Mouse (Mus musculus) hindbrain, embryonic 12.5 days (tissue): ENCODE measurements around the gene Mex3d. TPM values are rescaled to one million over a fixed set of nuclear protein-coding genes. Genes with fewer than 3 reads are reported as not detected.
A peak's percentile ranks its signal among the peaks of the same experiment; 100 is the strongest.

Experiments used
- ATAC-seq: fragments of 200-750 bp; cut with Nextera tagmentation; 2 replicates; pipeline ENCODE4 v1.8.0; 2017; ENCODE audit warnings: moderate TSS enrichment; ENCODE audit not compliant: low FRiP score
- H3K27ac ChIP-seq: fragments of 300-500 bp; sonication (generic); 2 replicates; pipeline ENCODE4 v1.5.1; 2016; ENCODE audit warnings: mild to moderate bottlenecking
- H3K27me3 ChIP-seq: fragments of 300-500 bp; sonication (generic); 2 replicates; pipeline ENCODE4 v1.6.1; 2016; ENCODE audit warnings: mild to moderate bottlenecking
- H3K36me3 ChIP-seq: fragments of 300-500 bp; sonication (generic); 2 replicates; pipeline ENCODE4 v1.6.1; 2016; ENCODE audit warnings: mild to moderate bottlenecking
- H3K4me1 ChIP-seq: fragments of 300-500 bp; sonication (generic); 2 replicates; pipeline ENCODE4 v1.6.1; 2016
- H3K4me2 ChIP-seq: fragments of 300-500 bp; sonication (generic); replicated peaks from 2 replicates; pipeline ENCODE4 v1.6.1; 2016; ENCODE audit warnings: mild to moderate bottlenecking
- H3K4me3 ChIP-seq: fragments of 300-500 bp; sonication (generic); 2 replicates; pipeline ENCODE4 v1.5.1; 2016; ENCODE audit warnings: mild to moderate bottlenecking
- H3K9ac ChIP-seq: fragments of 300-500 bp; sonication (generic); 2 replicates; pipeline ENCODE4 v1.6.1; 2016; ENCODE audit warnings: mild to moderate bottlenecking, moderate library complexity
- H3K9me3 ChIP-seq: fragments of 300-500 bp; sonication (generic); replicated peaks from 2 replicates; pipeline ENCODE4 v1.6.1; 2016; ENCODE audit warnings: mild to moderate bottlenecking
- WGBS: fragments of 180-500 bp; shearing (Covaris S2); methylation state at CpG from one replicate; pipeline ENCODE4 v1.1.7; 2016; 5-methylcytosine and 5-hydroxymethylcytosine counted together
- polyA plus RNA-seq: library from polyadenylated mRNA; unstranded; fragments of >200 nt; fragmentation: Nextera tagmentation; extraction: Ambion mirVana; gene quantifications from 2 replicates; pipeline ENCODE4 v1.2.1, GENCODE M21; 2016

Gene Mex3d
- polyA plus RNA-seq, 1 experiment from 2014 or later, result 21.4 TPM

GRCm38 (mm10) chr10:80382641-80383365 lies 4.7 kb downstream of the Mex3d start:
- Histone ChIP-seq H3K36me3 (peaks cover 53% of the 10 kb centered on the region), H3K9ac (0 out of 2 replicates have a peak overlapping the region, but pooled peaks have one; percentile 100), H3K9me3 (no peaks in the 10 kb centered on the region), H3K4me1 (peaks cover 39% of the 10 kb centered on the region), H3K27me3 (no peaks in the 10 kb centered on the region), H3K4me2 (peak overlapping the region; percentile 91), H3K4me3 (peak overlapping the region; percentile 99), H3K27ac (no peak overlapping the region)
- no peak for ATAC-seq
- WGBS, result 86% methylated on average over 7 of the region's 7 CpGs

- Histone ChIP-seq H3K4me3 (no peak overlapping the region), H3K36me3 (peaks cover 33% of the 10 kb centered on the region), H3K9me3 (no peaks in the 10 kb centered on the region), H3K27ac (no peak overlapping the region), H3K27me3 (no peaks in the 10 kb centered on the region; the same call in 1 of the 2 replicates), H3K9ac (no peak overlapping the region), H3K4me2 (no peak overlapping the region), H3K4me1 (peaks cover 14% of the 10 kb centered on the region)
- WGBS, result 48% methylated on average over 10 of the region's 10 CpGs
- no peak for ATAC-seq
Measured at GRCm38 (mm10) chr10:80377716-80378115, 9.7 kb downstream of the Mex3d start.

GRCm38 (mm10) chr10:80376160-80376559 lies 11.3 kb downstream of the Mex3d start:
- ATAC-seq, result no peak
- no peak overlapping the region for H3K27ac ChIP-seq
- H3K27me3 ChIP-seq, result no peaks in the 10 kb centered on the region; the same call in 1 of the 2 replicates
- H3K4me2 ChIP-seq, result no peak overlapping the region
- no peaks in the 10 kb centered on the region for H3K9me3 ChIP-seq
- 2% methylated on average over 7 of the region's 7 CpGs for WGBS
- peaks cover 17% of the 10 kb centered on the region for H3K36me3 ChIP-seq
- H3K9ac ChIP-seq, result no peak overlapping the region
- no peak overlapping the region for H3K4me3 ChIP-seq
- H3K4me1 ChIP-seq, result peaks cover 11% of the 10 kb centered on the region

- Histone ChIP-seq H3K27ac (no peak overlapping the region), H3K9ac (no peak overlapping the region), H3K36me3 (no peaks in the 10 kb centered on the region), H3K4me1 (peaks cover 8% of the 10 kb centered on the region), H3K27me3 (no peaks in the 10 kb centered on the region; the same call in 1 of the 2 replicates), H3K4me2 (no peak overlapping the region), H3K4me3 (no peak overlapping the region), H3K9me3 (no peaks in the 10 kb centered on the region)
- 14% methylated on average over 6 of the region's 6 CpGs for WGBS
- ATAC-seq, result no peak
Measured at GRCm38 (mm10) chr10:80374063-80374462, 13.4 kb downstream of the Mex3d start.

- Histone ChIP-seq H3K9me3 (no peaks in the 10 kb centered on the region; the same call in 1 of the 2 replicates), H3K4me3 (no peak overlapping the region), H3K9ac (no peak overlapping the region), H3K36me3 (no peaks in the 10 kb centered on the region), H3K4me1 (peaks cover 8% of the 10 kb centered on the region), H3K27ac (no peak overlapping the region), H3K27me3 (peaks cover 5% of the 10 kb centered on the region; the same call in 1 of the 2 replicates), H3K4me2 (no peak overlapping the region)
- WGBS, result 91% methylated on average over 6 of the region's 6 CpGs
- no peak for ATAC-seq
Measured at GRCm38 (mm10) chr10:80372706-80373105, 14.8 kb downstream of the Mex3d start.

GRCm38 (mm10) chr10:80371983-80372382 lies 15.5 kb downstream of the Mex3d start:
- no peaks in the 10 kb centered on the region; the same call in 1 of the 2 replicates for H3K9me3 ChIP-seq
- H3K4me2 ChIP-seq, result peak overlapping the region; percentile 32
- ATAC-seq, result no peak
- H3K27me3 ChIP-seq, result peaks cover 9% of the 10 kb centered on the region
- peaks cover 8% of the 10 kb centered on the region for H3K4me1 ChIP-seq
- 51% methylated on average over 9 of the region's 9 CpGs for WGBS
- no peak overlapping the region for H3K27ac ChIP-seq
- H3K36me3 ChIP-seq, result no peaks in the 10 kb centered on the region
- 0 out of 2 replicates have a peak overlapping the region, but pooled peaks have one; percentile 13 for H3K9ac ChIP-seq
- peak overlapping the region; percentile 16; the same call in 1 of the 2 replicates for H3K4me3 ChIP-seq

GRCm38 (mm10) chr10:80371411-80371966 lies 16.0 kb downstream of the Mex3d start:
- H3K36me3 ChIP-seq, result no peaks in the 10 kb centered on the region
- peak overlapping the region; percentile 32 for H3K4me2 ChIP-seq
- peaks cover 11% of the 10 kb centered on the region for H3K27me3 ChIP-seq
- H3K27ac ChIP-seq, result no peak overlapping the region
- peak overlapping the region; percentile 16 for H3K4me3 ChIP-seq
- 0 out of 2 replicates have a peak overlapping the region, but pooled peaks have one; percentile 13 for H3K9ac ChIP-seq
- peaks cover 8% of the 10 kb centered on the region for H3K4me1 ChIP-seq
- ATAC-seq, result peak; percentile 76
- WGBS, result 4% methylated on average over 12 of the region's 12 CpGs
- no peaks in the 10 kb centered on the region; the same call in 1 of the 2 replicates for H3K9me3 ChIP-seq

GRCm38 (mm10) chr10:80369995-80370747 lies 17.3 kb downstream of the Mex3d start:
- no peak overlapping the region for H3K4me2 ChIP-seq
- WGBS, result 83% methylated on average over 21 of the region's 21 CpGs
- no peaks in the 10 kb centered on the region; the same call in 1 of the 2 replicates for H3K9me3 ChIP-seq
- H3K27me3 ChIP-seq, result peaks cover 11% of the 10 kb centered on the region
- H3K4me3 ChIP-seq, result no peak overlapping the region
- no peak overlapping the region for H3K27ac ChIP-seq
- ATAC-seq, result no peak
- H3K9ac ChIP-seq, result no peak overlapping the region
- H3K36me3 ChIP-seq, result no peaks in the 10 kb centered on the region
- peaks cover 8% of the 10 kb centered on the region for H3K4me1 ChIP-seq

- no peak overlapping the region for H3K9ac ChIP-seq
- no peak overlapping the region for H3K4me3 ChIP-seq
- peaks cover 15% of the 10 kb centered on the region for H3K4me1 ChIP-seq
- no peak overlapping the region for H3K4me2 ChIP-seq
- 89% methylated on average over 6 of the region's 6 CpGs for WGBS
- peaks cover 28% of the 10 kb centered on the region for H3K27me3 ChIP-seq
- no peak overlapping the region for H3K27ac ChIP-seq
- ATAC-seq, result no peak
- H3K36me3 ChIP-seq, result no peaks in the 10 kb centered on the region
- H3K9me3 ChIP-seq, result no peaks in the 10 kb centered on the region; the same call in 1 of the 2 replicates
Measured at GRCm38 (mm10) chr10:80368392-80368791, 19.1 kb downstream of the Mex3d start.

- ATAC-seq, result no peak
- peaks cover 32% of the 10 kb centered on the region for H3K27me3 ChIP-seq
- H3K4me3 ChIP-seq, result no peak overlapping the region
- peaks cover 15% of the 10 kb centered on the region for H3K4me1 ChIP-seq
- H3K4me2 ChIP-seq, result no peak overlapping the region
- no peaks in the 10 kb centered on the region; the same call in 1 of the 2 replicates for H3K9me3 ChIP-seq
- H3K27ac ChIP-seq, result no peak overlapping the region
- no peak overlapping the region for H3K9ac ChIP-seq
- WGBS, result 62% methylated on average over 5 of the region's 5 CpGs
- H3K36me3 ChIP-seq, result no peaks in the 10 kb centered on the region
Measured at GRCm38 (mm10) chr10:80367954-80368353, 19.5 kb downstream of the Mex3d start.

GRCm38 (mm10) chr10:80365736-80366135 lies 21.7 kb downstream of the Mex3d start:
- no peak overlapping the region for H3K27ac ChIP-seq
- H3K9ac ChIP-seq, result no peak overlapping the region
- H3K9me3 ChIP-seq, result no peaks in the 10 kb centered on the region; the same call in 1 of the 2 replicates
- no peaks in the 10 kb centered on the region for H3K36me3 ChIP-seq
- no peak overlapping the region for H3K4me3 ChIP-seq
- WGBS, result 63% methylated on average over 6 of the region's 6 CpGs
- ATAC-seq, result no peak
- peaks cover 7% of the 10 kb centered on the region for H3K4me1 ChIP-seq
- H3K27me3 ChIP-seq, result peaks cover 45% of the 10 kb centered on the region
- no peak overlapping the region for H3K4me2 ChIP-seq

- peaks cover 7% of the 10 kb centered on the region for H3K4me1 ChIP-seq
- H3K4me3 ChIP-seq, result no peak overlapping the region
- no peak overlapping the region for H3K4me2 ChIP-seq
- no peaks in the 10 kb centered on the region for H3K36me3 ChIP-seq
- H3K27ac ChIP-seq, result no peak overlapping the region
- WGBS, result 46% methylated on average over 6 of the region's 6 CpGs
- ATAC-seq, result no peak
- no peaks in the 10 kb centered on the region; the same call in 1 of the 2 replicates for H3K9me3 ChIP-seq
- peaks cover 65% of the 10 kb centered on the region for H3K27me3 ChIP-seq
- no peak overlapping the region for H3K9ac ChIP-seq
Measured at GRCm38 (mm10) chr10:80363734-80364133, 23.7 kb downstream of the Mex3d start.
